Mouse (Mus musculus) adrenal gland, adult (tissue): ENCODE measurements around the gene Acot5.
A peak's percentile ranks its signal among the peaks of the same experiment; 100 is the strongest.

Source experiments
- DNase-seq, 2 experiments: peaks; one replicate each; pipeline ENCODE4 v3.0.0; 2022 to 2023; ENCODE audit warnings: low spot score in 1 of 2; ENCODE audit not compliant: inconsistent age in 2 of 2

The Acot5 gene

DNA sequence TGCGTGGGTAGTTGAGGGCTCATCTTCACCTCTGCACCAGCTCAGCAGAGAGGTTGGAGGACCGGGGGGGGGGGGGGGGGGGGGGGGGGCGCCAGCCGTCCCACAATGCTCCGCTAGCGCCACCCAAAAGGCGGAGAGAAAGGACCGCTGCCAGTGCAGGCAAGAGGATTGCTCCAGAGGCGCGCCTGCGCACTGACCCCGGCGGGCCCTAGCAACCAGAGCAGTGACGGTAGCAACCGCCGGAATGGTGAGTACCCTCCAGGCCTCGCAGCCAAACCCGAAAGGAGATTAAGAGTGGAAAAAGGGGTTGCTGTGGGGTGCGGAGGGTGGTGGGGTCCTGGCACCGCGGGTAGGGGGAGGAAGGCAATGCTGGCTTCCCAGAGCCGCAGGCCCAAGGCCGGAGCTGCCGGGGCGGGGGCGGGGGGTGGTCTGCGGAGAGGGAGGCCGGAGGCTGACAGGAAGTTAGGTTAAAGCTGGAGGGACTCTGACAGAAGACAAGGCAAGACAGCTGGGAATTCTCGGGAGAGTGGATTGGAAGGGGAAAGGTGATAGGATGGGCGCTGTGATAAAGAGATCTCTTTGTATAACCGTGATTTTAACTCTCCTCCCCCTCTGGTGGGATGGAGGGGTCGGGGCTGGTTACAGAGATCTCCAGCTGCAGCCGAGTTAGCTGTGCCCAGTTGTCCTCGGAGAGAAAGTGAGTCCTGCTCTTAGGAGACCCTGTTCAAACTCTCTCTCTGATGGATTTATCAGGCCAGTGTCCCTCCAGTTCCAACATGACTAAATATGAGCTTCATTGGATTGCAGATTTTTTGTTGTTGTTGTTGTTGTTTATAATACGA lies 45.2 kb downstream of the Acot5 start, which contains the start of gene Dnal1:
TSS of gene Dnal1 (plus strand) at position 214 of the 842 bp plus-strand sequence.
- DNase-seq = peak; percentile 92 to 94

DNA sequence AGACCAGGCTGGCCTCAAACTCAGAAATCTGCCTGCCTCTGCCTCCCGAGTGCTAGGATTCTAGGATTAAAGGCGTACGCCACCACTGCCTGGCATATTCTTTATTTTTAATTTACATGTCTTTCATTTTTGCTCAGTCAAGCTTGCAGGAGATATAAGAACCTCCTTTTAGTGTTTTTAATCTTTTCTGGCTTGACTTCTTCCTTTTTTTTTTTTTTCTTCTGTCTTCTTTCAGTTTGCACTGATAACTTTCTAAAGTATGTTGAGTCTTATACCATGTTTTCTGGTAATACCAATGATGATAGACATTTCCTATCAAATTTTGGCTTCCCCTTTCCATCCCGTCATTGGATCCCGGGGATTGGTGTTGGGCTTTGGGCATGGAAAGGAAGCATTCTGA lies 50.5 kb downstream of the Acot5 start:
- no peak for DNase-seq
